Mouse (Mus musculus): ENCODE data around the gene Hmcn2. TPM values are rescaled to one million over a fixed set of nuclear protein-coding genes. Genes with fewer than 3 reads are reported as not detected.

Gene Hmcn2
- polyA plus RNA-seq, 1 experiment, result 0.96 TPM

DNA sequence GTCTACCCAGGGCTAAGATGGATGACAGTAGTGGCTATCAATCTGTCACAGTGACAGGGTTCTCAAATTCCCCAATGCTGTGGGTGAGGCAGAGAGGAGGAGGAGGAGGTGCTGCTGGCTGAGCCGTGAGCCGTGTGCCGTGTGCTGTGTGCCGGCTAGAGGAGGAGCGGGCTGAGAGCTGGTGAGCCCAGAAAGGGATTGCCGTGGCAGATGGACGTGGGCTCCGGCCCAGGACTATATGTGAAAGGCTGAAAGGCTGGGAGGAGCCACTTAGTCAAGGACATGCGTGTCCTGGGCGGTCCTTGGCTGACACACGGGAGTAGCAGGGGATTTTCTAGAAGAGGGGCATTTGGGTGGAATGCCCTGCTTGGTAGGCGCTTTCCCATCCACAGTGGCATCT is 31.3 kb upstream of the Hmcn2 start:
- DNase-seq (ENCODE audit: low read depth), result no peak
- no peak for TF ChIP-seq POLR2A (IDR thresholded peaks at IDR 0.05; ENCODE audit: borderline replicate concordance, extremely low read depth, insufficient read depth, insufficient read length, poor library complexity, severe bottlenecking)
- TF ChIP-seq CTCF (IDR thresholded peaks at IDR 0.05; ENCODE audit: borderline replicate concordance, extremely low read depth, insufficient read depth, insufficient read length), result no peak

DNA sequence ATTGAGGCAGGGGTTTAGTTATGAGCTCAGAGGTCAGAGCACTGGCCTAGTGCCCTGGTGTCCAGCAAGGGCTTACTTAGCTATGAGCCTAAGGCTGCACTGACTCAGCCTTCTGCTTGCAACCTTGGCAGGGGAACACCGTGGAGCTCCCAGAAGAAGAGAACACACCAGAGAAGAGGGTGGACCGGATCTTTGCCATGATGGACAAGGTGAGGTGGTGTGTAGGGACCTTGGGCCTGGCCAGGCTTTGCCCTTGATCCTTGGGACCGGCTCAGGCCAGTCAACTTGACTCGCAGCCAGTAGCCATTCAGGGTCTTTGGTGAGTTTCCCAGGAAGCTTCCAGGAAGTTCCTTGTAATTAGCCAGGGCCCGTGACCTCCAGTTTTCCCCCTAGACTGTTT is 29.7 kb upstream of the Hmcn2 start:
- TF ChIP-seq CTCF (IDR thresholded peaks at IDR 0.05; ENCODE audit: borderline replicate concordance, extremely low read depth, insufficient read depth, insufficient read length) (no peak), POLR2A (IDR thresholded peaks at IDR 0.05; ENCODE audit: borderline replicate concordance, extremely low read depth, insufficient read depth, insufficient read length, poor library complexity, severe bottlenecking) (no peak)
- no peak for DNase-seq (ENCODE audit: low read depth)

DNA sequence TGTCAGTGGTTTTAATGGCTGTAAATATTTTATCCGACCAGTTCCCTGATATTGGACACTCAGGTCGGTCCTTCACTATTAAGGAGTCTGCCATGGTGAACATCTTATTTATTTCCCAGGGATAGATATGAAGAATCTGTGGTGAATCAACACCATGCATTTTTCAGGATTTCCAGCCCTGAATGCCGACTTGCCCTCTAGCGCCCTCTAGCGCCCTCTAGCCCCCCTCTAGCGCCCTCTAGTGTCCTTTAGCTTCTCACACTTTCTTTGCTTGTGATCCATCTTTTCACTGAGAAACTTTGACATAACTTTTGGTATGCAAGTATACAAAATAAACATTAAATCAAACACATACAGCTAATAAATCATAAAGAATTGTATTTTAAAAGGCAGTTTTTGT is 22.8 kb upstream of the Hmcn2 start:
- peak; percentile 74 for DNase-seq (ENCODE audit: low read depth)
- TF ChIP-seq CTCF (IDR thresholded peaks at IDR 0.05; ENCODE audit: borderline replicate concordance, extremely low read depth, insufficient read depth, insufficient read length), result peak; percentile 100
- TF ChIP-seq POLR2A (IDR thresholded peaks at IDR 0.05; ENCODE audit: borderline replicate concordance, extremely low read depth, insufficient read depth, insufficient read length, poor library complexity, severe bottlenecking), result no peak

DNA sequence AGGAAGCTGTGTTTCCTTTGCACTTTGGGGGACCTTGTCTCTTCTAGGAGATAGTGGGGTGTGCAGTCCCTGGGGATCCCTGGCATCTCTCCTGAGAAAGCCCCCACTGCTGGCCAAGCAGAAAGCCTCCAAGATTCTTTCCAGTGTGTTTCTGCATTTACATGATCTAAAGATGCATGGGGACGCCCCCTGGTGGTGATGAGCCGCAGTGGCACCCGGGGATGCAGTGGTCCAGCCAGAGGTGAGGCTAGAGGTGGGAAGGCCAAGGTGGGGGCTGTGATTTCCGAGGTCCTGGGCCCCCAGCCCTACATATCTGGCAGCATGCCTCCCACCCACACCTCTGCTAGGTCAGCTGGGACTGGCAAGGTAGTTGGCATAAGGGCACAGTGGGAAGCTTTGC is 19.2 kb upstream of the Hmcn2 start:
- peak; percentile 60 for DNase-seq (ENCODE audit: low read depth)
- TF ChIP-seq CTCF (IDR thresholded peaks at IDR 0.05; ENCODE audit: borderline replicate concordance, extremely low read depth, insufficient read depth, insufficient read length) (peak; percentile 90), POLR2A (IDR thresholded peaks at IDR 0.05; ENCODE audit: borderline replicate concordance, extremely low read depth, insufficient read depth, insufficient read length, poor library complexity, severe bottlenecking) (no peak)

DNA sequence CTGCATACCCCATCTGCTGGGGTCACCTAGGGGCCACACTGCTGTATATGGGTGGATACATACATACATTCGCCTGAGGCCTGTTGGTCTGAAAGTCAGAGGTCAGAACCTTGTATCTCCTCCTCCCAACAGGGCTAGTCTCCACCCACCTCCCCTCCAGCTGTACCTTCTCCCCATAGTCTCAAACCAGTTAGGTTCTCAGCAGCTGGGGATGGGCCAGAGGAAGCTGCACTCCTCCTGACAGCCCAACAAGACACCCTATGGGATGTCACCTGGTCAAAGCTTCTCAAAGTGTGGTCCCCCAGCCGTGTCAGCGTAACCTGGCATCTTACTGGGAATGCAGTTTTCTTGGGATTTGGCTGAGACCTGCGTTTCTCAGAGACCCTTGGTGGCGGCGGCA is 17.8 kb upstream of the Hmcn2 start:
- TF ChIP-seq CTCF (IDR thresholded peaks at IDR 0.05; ENCODE audit: borderline replicate concordance, extremely low read depth, insufficient read depth, insufficient read length) (no peak), POLR2A (IDR thresholded peaks at IDR 0.05; ENCODE audit: borderline replicate concordance, extremely low read depth, insufficient read depth, insufficient read length, poor library complexity, severe bottlenecking) (no peak)
- no peak for DNase-seq (ENCODE audit: low read depth)

DNA sequence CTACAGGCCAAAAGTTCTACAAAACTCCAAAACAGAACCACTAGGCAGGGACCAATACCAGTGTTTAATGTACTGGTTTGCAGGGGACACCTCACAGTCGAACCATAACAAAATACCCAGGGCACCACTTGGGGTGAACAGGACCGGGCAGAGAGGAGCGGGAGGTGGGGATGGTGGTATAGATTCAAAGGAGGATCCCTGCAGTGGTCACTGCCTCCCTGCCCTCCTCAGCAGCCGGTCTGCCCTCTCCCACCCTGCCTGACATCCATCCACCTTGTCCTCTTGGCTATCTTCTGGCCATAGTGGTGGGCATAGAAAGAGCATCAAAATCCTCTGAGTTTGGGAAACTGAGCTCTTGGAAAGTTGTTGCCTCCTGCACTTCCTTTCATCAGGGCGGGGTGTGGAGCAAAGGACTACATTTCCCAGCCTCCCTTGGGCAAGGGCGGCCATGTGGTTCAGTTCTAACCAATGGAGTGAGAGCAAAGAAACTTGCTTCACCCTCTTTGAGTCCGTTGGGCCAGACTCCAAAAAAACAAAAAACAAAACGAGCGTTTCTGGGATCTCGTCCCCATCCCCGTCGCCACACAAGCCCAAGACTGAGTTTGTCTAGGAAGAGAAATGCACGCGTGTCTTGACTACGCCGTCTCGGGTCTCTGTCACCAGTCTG is 16.5 kb upstream of the Hmcn2 start:
- peak; percentile 88 for DNase-seq (ENCODE audit: low read depth)

DNA sequence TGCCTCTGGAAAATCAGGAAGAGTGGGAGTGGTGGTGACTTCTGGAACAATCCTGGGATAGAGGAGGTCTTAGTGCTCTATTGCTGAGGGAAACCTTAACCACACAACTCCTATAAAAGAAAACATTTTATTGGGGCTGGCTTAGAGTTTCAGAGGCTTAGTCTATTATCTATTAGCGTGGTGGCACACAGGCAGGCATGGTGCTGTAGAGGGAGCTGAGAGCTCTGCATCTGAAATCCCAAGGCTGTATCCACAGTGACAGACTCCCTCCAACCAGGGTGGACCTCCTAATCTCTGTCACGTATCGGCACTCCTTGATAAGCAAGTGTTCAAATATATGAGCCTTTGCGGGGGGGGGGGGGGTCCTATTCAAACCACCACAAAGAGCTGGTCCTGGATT is 15.4 kb upstream of the Hmcn2 start:
- TF ChIP-seq CTCF (IDR thresholded peaks at IDR 0.05; ENCODE audit: borderline replicate concordance, extremely low read depth, insufficient read depth, insufficient read length) (no peak), POLR2A (IDR thresholded peaks at IDR 0.05; ENCODE audit: borderline replicate concordance, extremely low read depth, insufficient read depth, insufficient read length, poor library complexity, severe bottlenecking) (no peak)
- peak; percentile 26 for DNase-seq (ENCODE audit: low read depth)

More for the DNA sequence above, 16.5 kb upstream of the Hmcn2 start:
- TF ChIP-seq CTCF (IDR thresholded peaks at IDR 0.05; ENCODE audit: borderline replicate concordance, extremely low read depth, insufficient read depth, insufficient read length), result no peak
- no peak for TF ChIP-seq POLR2A (IDR thresholded peaks at IDR 0.05; ENCODE audit: borderline replicate concordance, extremely low read depth, insufficient read depth, insufficient read length, poor library complexity, severe bottlenecking)

DNA sequence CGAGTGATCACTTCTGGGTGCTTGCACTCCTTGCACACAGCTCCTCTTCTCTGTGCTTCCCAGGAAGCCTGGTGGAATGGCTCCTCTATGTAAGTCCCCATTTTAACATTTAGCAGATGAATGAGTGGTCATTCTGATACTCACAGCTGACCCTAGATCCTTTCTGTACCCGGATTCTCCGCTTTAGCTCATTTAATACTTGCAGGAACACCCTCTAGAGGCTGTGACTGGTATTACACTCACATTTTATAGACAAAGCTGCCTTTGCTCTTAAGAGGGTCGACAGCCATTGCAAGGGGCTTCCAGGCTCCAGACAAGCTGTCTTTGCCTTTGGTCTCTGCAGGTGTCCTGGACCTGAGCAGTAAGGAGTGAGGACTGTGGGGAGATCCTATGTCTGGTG is 14.9 kb upstream of the Hmcn2 start:
- TF ChIP-seq CTCF (IDR thresholded peaks at IDR 0.05; ENCODE audit: borderline replicate concordance, extremely low read depth, insufficient read depth, insufficient read length) (peak; percentile 50; the same call in 1 of the 2 replicates), POLR2A (IDR thresholded peaks at IDR 0.05; ENCODE audit: borderline replicate concordance, extremely low read depth, insufficient read depth, insufficient read length, poor library complexity, severe bottlenecking) (no peak)
- DNase-seq (ENCODE audit: low read depth), result peak; percentile 88

DNA sequence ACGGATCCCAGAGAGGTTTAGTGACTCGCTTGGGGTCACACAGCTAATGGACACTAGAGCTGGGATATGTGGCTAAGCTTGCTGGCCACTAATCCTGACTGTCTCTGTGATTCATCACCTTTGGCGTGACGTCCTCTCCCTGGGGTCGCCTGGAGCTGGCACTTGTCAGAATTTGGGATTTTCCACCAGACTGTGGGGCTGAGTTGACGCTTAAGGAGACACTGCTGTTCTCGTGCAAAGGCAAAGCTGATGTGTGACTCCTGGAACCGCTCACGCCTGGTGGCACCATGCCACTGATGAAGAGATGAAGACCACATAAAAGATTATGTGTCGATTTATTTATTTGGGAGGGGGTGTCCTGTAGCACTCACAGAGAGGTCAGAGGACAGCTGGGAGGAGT is 14.2 kb upstream of the Hmcn2 start:
- no peak for DNase-seq (ENCODE audit: low read depth)
- TF ChIP-seq CTCF (IDR thresholded peaks at IDR 0.05; ENCODE audit: borderline replicate concordance, extremely low read depth, insufficient read depth, insufficient read length) (no peak), POLR2A (IDR thresholded peaks at IDR 0.05; ENCODE audit: borderline replicate concordance, extremely low read depth, insufficient read depth, insufficient read length, poor library complexity, severe bottlenecking) (no peak)

DNA sequence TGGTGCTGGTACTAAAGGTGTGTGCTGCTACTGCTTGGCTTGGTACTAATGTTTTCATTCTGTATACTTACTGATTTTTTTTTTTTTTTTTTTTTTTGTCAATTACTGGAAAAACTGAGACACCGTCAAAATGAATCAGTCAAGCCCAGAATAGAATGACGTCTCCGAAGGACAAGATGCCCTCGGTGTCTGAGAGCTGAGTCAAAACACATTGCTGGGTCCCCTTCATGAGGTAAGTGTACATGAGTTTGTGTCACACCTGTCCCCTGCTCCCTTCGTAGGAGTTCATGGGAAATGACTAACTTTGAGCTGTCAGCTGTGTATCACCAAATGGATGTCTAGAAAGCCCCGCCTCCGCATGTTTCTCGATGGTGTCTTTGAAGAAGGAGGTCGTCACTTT is 11.0 kb upstream of the Hmcn2 start:
- no peak for TF ChIP-seq POLR2A (IDR thresholded peaks at IDR 0.05; ENCODE audit: borderline replicate concordance, extremely low read depth, insufficient read depth, insufficient read length, poor library complexity, severe bottlenecking)
- TF ChIP-seq CTCF (IDR thresholded peaks at IDR 0.05; ENCODE audit: borderline replicate concordance, extremely low read depth, insufficient read depth, insufficient read length), result no peak
- DNase-seq (ENCODE audit: low read depth), result no peak

DNA sequence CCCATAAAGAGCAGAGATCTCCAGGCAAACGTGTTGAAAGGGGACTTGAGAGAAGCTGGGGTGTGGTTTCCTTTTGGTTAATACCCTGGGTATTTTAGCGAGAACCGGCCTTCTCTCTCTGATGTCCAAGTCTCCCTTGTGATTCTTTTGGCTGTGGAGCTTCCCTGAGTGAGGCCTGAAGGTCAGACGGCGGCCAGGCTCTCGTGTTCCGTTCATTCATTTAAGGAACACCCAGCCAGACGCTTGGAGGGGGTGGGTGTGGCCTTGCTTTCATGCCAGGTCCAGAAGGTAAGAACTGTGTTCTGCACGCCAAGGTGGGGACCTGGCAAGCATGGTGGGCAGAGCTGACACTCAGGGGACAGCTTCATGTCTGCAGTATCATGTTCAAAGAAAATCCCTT is 10.0 kb upstream of the Hmcn2 start:
- DNase-seq (ENCODE audit: low read depth), result no peak
- no peak for TF ChIP-seq POLR2A (IDR thresholded peaks at IDR 0.05; ENCODE audit: borderline replicate concordance, extremely low read depth, insufficient read depth, insufficient read length, poor library complexity, severe bottlenecking)
- no peak for TF ChIP-seq CTCF (IDR thresholded peaks at IDR 0.05; ENCODE audit: borderline replicate concordance, extremely low read depth, insufficient read depth, insufficient read length)

Measured in brain, embryonic 14.5 days (tissue).